Mouse (Mus musculus) C2C12 (cell line): ENCODE data around the gene Ndnf. TPM values are rescaled to one million over a fixed set of nuclear protein-coding genes. Genes with fewer than 3 reads are reported as not detected.

Experiments
- H3K27me3 ChIP-seq: one replicate; pipeline ENCODE4 v1.6.1; 2011; ENCODE audit not compliant: control insufficient read depth, insufficient read depth, insufficient read length
- H3K36me3 ChIP-seq: one replicate; pipeline ENCODE4 v1.6.1; 2011; ENCODE audit not compliant: control insufficient read depth, insufficient read depth
- H3K4me3 ChIP-seq: one replicate; pipeline ENCODE4 v1.5.1; 2011; ENCODE audit warnings: mild to moderate bottlenecking, control low read depth; ENCODE audit not compliant: poor library complexity, insufficient read depth, severe bottlenecking
- H3K79me2 ChIP-seq: one replicate; pipeline ENCODE4 v1.6.1; 2011; ENCODE audit not compliant: control insufficient read depth, insufficient read depth
- H3K79me3 ChIP-seq: one replicate; pipeline ENCODE4 v1.6.1; 2011; ENCODE audit warnings: low read depth, control low read depth
- H3ac ChIP-seq: one replicate; pipeline ENCODE3; 2011; ENCODE audit warnings: low read depth; ENCODE audit not compliant: control insufficient read depth, insufficient read length
- CEBPB ChIP-seq: IDR thresholded peaks from one replicate; pipeline ENCODE4 v1.6.1; 2011; ENCODE audit warnings: low read depth, mild to moderate bottlenecking, control low read depth, moderate library complexity
- CTCF ChIP-seq: IDR thresholded peaks from one replicate; pipeline ENCODE4 v1.5.1; 2011; ENCODE audit not compliant: control insufficient read depth, insufficient read depth, insufficient read length
- FOSL1 ChIP-seq: IDR thresholded peaks from one replicate; pipeline ENCODE4 v1.8.0; 2011; ENCODE audit warnings: mild to moderate bottlenecking, low read length; ENCODE audit not compliant: poor library complexity, insufficient read depth, severe bottlenecking
- MAX ChIP-seq: IDR thresholded peaks from one replicate; pipeline ENCODE4 v1.6.1; 2011; ENCODE audit warnings: mild to moderate bottlenecking, control low read depth
- MYOD1 ChIP-seq: IDR thresholded peaks from one replicate; pipeline ENCODE4 v1.6.1; 2011; ENCODE audit warnings: low read depth; ENCODE audit not compliant: control insufficient read depth, insufficient read length
- MYOG ChIP-seq: IDR thresholded peaks from one replicate; pipeline ENCODE4 v1.6.1; 2011; ENCODE audit not compliant: control insufficient read depth, insufficient read length; ENCODE audit errors: extremely low read depth
- USF1 ChIP-seq: IDR thresholded peaks from one replicate; pipeline ENCODE4 v1.6.1; 2011; ENCODE audit warnings: low read depth, mild to moderate bottlenecking, control low read depth, moderate library complexity
- polyA plus RNA-seq: library from polyadenylated mRNA; unstranded; fragments of >200 nt; fragmentation: generic; extraction: Trizol; gene quantifications from one replicate; pipeline ENCODE4 v1.2.1, GENCODE M21; 2012; ENCODE audit warnings: missing spikeins

The Ndnf gene
- polyA plus RNA-seq, 1 experiment = not detected

- Histone ChIP-seq H3K27me3 (no peaks in the 10 kb centered on the region), H3K79me3 (no peaks in the 10 kb centered on the region), H3ac (no peak overlapping the region), H3K36me3 (no peaks in the 10 kb centered on the region), H3K4me3 (no peak overlapping the region), H3K79me2 (no peaks in the 10 kb centered on the region)
- TF ChIP-seq MAX = no peak
- TF ChIP-seq FOSL1 = no peak
- TF ChIP-seq MYOG = no peak
- TF ChIP-seq CEBPB = no peak
- TF ChIP-seq MYOD1 = no peak
- no peak for TF ChIP-seq USF1
- no peak for TF ChIP-seq CTCF
Observed at GRCm38 (mm10) chr6:65725677-65726076, 54.3 kb downstream of the Ndnf start.

DNA sequence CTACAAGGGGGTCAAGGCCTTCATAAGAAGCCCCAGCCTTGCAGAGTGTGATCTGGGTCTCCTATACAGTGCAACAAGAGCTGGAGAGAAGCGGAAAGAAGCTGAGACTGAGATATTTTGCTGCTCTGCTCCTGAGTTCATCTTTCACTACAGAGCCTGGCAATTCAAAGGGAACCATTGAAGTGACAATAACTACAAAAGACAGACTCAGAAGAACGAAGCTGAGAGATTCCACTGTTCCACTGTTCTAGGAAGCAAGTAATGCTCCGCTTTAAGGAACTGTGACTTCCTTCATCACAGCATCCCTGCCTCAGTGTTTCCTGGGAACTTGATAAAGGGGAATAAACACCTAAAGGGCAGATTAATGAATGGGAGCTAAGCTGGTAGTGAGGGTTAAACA is 56.9 kb downstream of the Ndnf start:
- no peaks in the 10 kb centered on the region for H3K36me3 ChIP-seq

GRCm38 (mm10) chr6:65739442-65739841 is 68.1 kb downstream of the Ndnf start:
- Histone ChIP-seq H3K79me3 (no peaks in the 10 kb centered on the region), H3K79me2 (no peaks in the 10 kb centered on the region), H3K36me3 (no peaks in the 10 kb centered on the region), H3ac (no peak overlapping the region), H3K27me3 (no peaks in the 10 kb centered on the region), H3K4me3 (no peak overlapping the region)
- no peak for TF ChIP-seq CTCF

More for the DNA sequence above, 56.9 kb downstream of the Ndnf start:
- no peaks in the 10 kb centered on the region for H3K27me3 ChIP-seq
- TF ChIP-seq CTCF (no peak), MYOG (no peak), MYOD1 (no peak), USF1 (no peak), FOSL1 (no peak), CEBPB (no peak), MAX (no peak)
- no peaks in the 10 kb centered on the region for H3K79me2 ChIP-seq
- no peak overlapping the region for H3K4me3 ChIP-seq
- H3ac ChIP-seq = no peak overlapping the region
- H3K79me3 ChIP-seq = no peaks in the 10 kb centered on the region

DNA sequence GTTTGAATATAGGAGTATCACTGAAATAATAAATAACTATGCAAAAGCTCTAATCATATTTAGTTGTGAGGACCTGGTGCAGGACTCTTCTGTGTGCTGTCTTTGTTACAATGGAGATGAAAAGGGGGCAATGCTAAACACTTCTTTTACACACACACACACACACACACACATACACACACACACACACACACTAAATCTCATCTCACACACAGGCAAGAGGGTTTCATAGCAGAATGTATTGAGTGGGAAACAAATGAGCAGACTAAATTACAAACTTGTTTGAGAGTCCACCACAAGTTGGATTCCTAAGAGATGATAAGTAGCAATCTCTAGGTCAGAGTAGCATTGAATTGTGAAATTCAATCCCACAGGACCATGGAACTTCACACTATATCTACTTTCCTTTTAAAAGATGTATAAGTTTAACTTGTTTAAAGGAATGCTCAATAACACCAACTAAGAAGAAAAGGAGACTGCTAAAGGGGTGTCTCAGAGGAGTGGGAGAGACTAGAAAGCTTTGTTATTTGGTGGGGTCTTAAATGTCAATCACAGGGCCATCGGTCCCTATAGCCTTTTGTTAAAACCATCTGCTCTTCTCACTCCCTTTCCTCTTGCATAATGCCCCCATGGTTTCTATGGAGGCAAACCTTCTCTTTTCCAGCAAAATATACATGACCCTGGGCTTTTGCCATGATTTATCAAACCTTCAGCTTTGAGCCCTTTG is 71.9 kb downstream of the Ndnf start:
- no peaks in the 10 kb centered on the region for H3K79me2 ChIP-seq
- H3ac ChIP-seq = no peak overlapping the region
- H3K79me3 ChIP-seq = no peaks in the 10 kb centered on the region
- H3K4me3 ChIP-seq = no peak overlapping the region
- TF ChIP-seq MYOD1 (no peak), CTCF (no peak), FOSL1 (no peak), MYOG (no peak), CEBPB (no peak), MAX (no peak), USF1 (no peak)
- no peaks in the 10 kb centered on the region for H3K27me3 ChIP-seq
- no peaks in the 10 kb centered on the region for H3K36me3 ChIP-seq

GRCm38 (mm10) chr6:65743871-65744202 is 72.4 kb downstream of the Ndnf start:
- Histone ChIP-seq H3K79me3 (no peaks in the 10 kb centered on the region), H3K27me3 (no peaks in the 10 kb centered on the region), H3K79me2 (no peaks in the 10 kb centered on the region), H3ac (no peak overlapping the region), H3K36me3 (no peaks in the 10 kb centered on the region), H3K4me3 (no peak overlapping the region)
- no peak for TF ChIP-seq CTCF
- TF ChIP-seq FOSL1 = no peak
- TF ChIP-seq MYOG = no peak
- TF ChIP-seq USF1 = no peak
- TF ChIP-seq MYOD1 = no peak
- TF ChIP-seq MAX = no peak
- TF ChIP-seq CEBPB = no peak

GRCm38 (mm10) chr6:65758214-65758613 is 86.8 kb downstream of the Ndnf start:
- Histone ChIP-seq H3ac (no peak overlapping the region), H3K36me3 (no peaks in the 10 kb centered on the region), H3K27me3 (no peaks in the 10 kb centered on the region), H3K79me3 (no peaks in the 10 kb centered on the region), H3K79me2 (no peaks in the 10 kb centered on the region), H3K4me3 (no peak overlapping the region)
- no peak for TF ChIP-seq CEBPB
- TF ChIP-seq MYOD1 = no peak
- TF ChIP-seq MYOG = no peak
- TF ChIP-seq MAX = no peak
- no peak for TF ChIP-seq FOSL1
- TF ChIP-seq USF1 = no peak
- TF ChIP-seq CTCF = no peak

DNA sequence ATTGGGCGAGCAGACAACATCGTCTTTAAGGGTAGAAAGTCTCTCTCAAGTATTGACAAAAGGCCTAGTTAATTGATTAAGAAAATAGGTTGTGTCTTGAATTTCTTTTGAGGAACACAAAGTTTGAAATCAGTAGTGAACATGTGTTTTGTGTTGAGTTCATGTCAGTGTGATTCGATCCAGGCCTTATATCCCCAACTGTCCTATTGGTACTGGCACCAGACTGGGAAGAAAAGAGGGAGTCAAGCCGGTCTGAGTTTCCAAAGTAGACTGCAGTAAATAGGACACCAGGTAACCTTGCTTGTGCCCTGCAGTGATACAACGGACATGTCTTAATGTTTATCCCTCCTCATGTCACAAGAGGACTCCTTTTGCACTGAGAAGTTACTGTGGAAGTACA is 87.8 kb downstream of the Ndnf start:
- no peak overlapping the region for H3ac ChIP-seq
- no peaks in the 10 kb centered on the region for H3K27me3 ChIP-seq
- no peaks in the 10 kb centered on the region for H3K79me2 ChIP-seq
- no peaks in the 10 kb centered on the region for H3K79me3 ChIP-seq
- TF ChIP-seq USF1 (no peak), MAX (no peak), CEBPB (no peak), MYOD1 (no peak), MYOG (no peak), CTCF (no peak), FOSL1 (no peak)
- H3K4me3 ChIP-seq = no peak overlapping the region
- H3K36me3 ChIP-seq = no peaks in the 10 kb centered on the region
